Mouse (Mus musculus) gastrocnemius, adult 18-20 months (tissue): ENCODE measurements around the gene Apol9b. TPM values are rescaled to one million over a fixed set of nuclear protein-coding genes. Genes with fewer than 3 reads are reported as not detected.

Experiments used
- DNase-seq: peaks from one replicate; pipeline ENCODE4 v3.0.0; 2021; ENCODE audit warnings: low spot score
- total RNA-seq, 2 experiments: library from RNA; stranded (reverse); gene quantifications; 2 replicates each; pipeline ENCODE4 v1.2.3; 2021

Apol9b gene
- total RNA-seq, 2 experiments from 2014 or later, result not detected

GRCm38 (mm10) chr15:77775186-77775963 lies 46.5 kb downstream of the Apol9b start:
- peak; percentile 80 for DNase-seq

GRCm38 (mm10) chr15:77782449-77783014 lies 53.7 kb downstream of the Apol9b start:
- DNase-seq, result peak; percentile 57

- DNase-seq, result no peak
Observed at GRCm38 (mm10) chr15:77784039-77784824, 55.4 kb downstream of the Apol9b start.

GRCm38 (mm10) chr15:77785807-77786206 lies 57.0 kb downstream of the Apol9b start:
- DNase-seq, result no peak

Other genes starting within 250 kb of the Apol9b start
- gene Apol11a, start 220.8 kb upstream of the Apol9b start, total RNA-seq, result not detected
- gene Apol7c, start 195.7 kb upstream of the Apol9b start, total RNA-seq, result not detected
- not detected for gene 1700025B11Rik, start 167.1 kb upstream of the Apol9b start, total RNA-seq
- gene Apol10b, start 132.9 kb upstream of the Apol9b start, total RNA-seq, result 1 to 10 TPM in 1 of 2 experiments, under 1 TPM in 1; 0.27 to 1.2 TPM
- not detected for gene Gm36245, start 129.8 kb upstream of the Apol9b start, total RNA-seq
- gene Apol11b, start 85.8 kb upstream of the Apol9b start, total RNA-seq, result under 1 TPM in 1 of 2 experiments, not detected in 1; 0.14 TPM
- not detected for gene Apol7e, start 30.2 kb upstream of the Apol9b start, total RNA-seq
- gene Apol8, start 28.0 kb downstream of the Apol9b start, total RNA-seq, result under 1 TPM; 0.07 to 0.73 TPM
- 10 to 100 TPM; 42.8 to 63.0 TPM for gene Myh9, start 113.1 kb downstream of the Apol9b start, total RNA-seq
- 100 to 1,000 TPM; 215 to 223 TPM for gene Txn2, start 200.0 kb downstream of the Apol9b start, total RNA-seq
- under 1 TPM; 0.45 to 0.53 TPM for gene Foxred2, start 227.7 kb downstream of the Apol9b start, total RNA-seq
- gene Eif3d, start 241.8 kb downstream of the Apol9b start, total RNA-seq, result 10 to 100 TPM; 55.8 to 61.7 TPM